Mouse (Mus musculus) stomach, embryonic 16.5 days (tissue): ENCODE data around the gene Gprin1. TPM values are rescaled to one million over a fixed set of nuclear protein-coding genes. Genes with fewer than 3 reads are reported as not detected.

ENCODE experiments used
- ATAC-seq: fragments of 200-750 bp; cut with Nextera tagmentation; 2 replicates; pipeline ENCODE4 v1.8.0; 2017; ENCODE audit warnings: moderate number of reproducible peaks, moderate TSS enrichment; ENCODE audit not compliant: insufficient read depth, low FRiP score
- H3K27ac ChIP-seq: fragments of 300-500 bp; sonication (generic); 2 replicates; pipeline ENCODE4 v1.5.1; 2014; ENCODE audit warnings: low read length
- H3K27me3 ChIP-seq: fragments of 300-500 bp; sonication (generic); 2 replicates; pipeline ENCODE4 v1.6.1; 2014; ENCODE audit warnings: low read length, control low read depth, mixed read lengths; ENCODE audit not compliant: control insufficient read depth, insufficient read depth
- H3K36me3 ChIP-seq: fragments of 300-500 bp; sonication (generic); 2 replicates; pipeline ENCODE4 v1.6.1; 2014; ENCODE audit warnings: low read length; ENCODE audit not compliant: control insufficient read depth, insufficient read depth
- H3K4me1 ChIP-seq: fragments of 300-500 bp; sonication (generic); 2 replicates; pipeline ENCODE4 v1.6.1; 2014; ENCODE audit warnings: low read length, control low read depth, mixed read lengths; ENCODE audit not compliant: control insufficient read depth, insufficient read depth
- H3K4me2 ChIP-seq: fragments of 300-500 bp; sonication (generic); 2 replicates; pipeline ENCODE4 v1.6.1; 2014; ENCODE audit warnings: low read depth, low read length, mixed read lengths
- H3K4me3 ChIP-seq: fragments of 300-500 bp; sonication (generic); replicated peaks from 2 replicates; pipeline ENCODE4 v1.5.1; 2014; ENCODE audit warnings: mild to moderate bottlenecking, low read length
- H3K9ac ChIP-seq: fragments of 300-500 bp; sonication (generic); 2 replicates; pipeline ENCODE4 v1.6.1; 2014; ENCODE audit warnings: low read length
- H3K9me3 ChIP-seq: fragments of 300-500 bp; sonication (generic); replicated peaks from 2 replicates; pipeline ENCODE4 v1.6.1; 2016; ENCODE audit warnings: low read length, control low read depth; ENCODE audit not compliant: control insufficient read depth
- WGBS: fragments of 180-500 bp; shearing (Covaris S2); extraction: QIAGEN DNeasy Blood & Tissue Kit; methylation state at CpG from one replicate; pipeline ENCODE4 v1.1.7; 2014; 5-methylcytosine and 5-hydroxymethylcytosine counted together
- polyA plus RNA-seq: library from polyadenylated mRNA; unstranded; fragments of >200 nt; fragmentation: Nextera tagmentation; extraction: Ambion mirVana; gene quantifications from 2 replicates; pipeline ENCODE4 v1.2.1, GENCODE M21; 2015

The Gprin1 gene
- polyA plus RNA-seq, 1 experiment from 2014 or later, result 0.19 TPM

GRCm38 (mm10) chr13:54765281-54766191, 15.9 kb upstream of the Gprin1 start:
- Histone ChIP-seq H3K4me1 (peaks cover 8% of the 10 kb centered on the region; the same call in 1 of the 2 replicates), H3K27me3 (peaks cover 45% of the 10 kb centered on the region), H3K4me2 (peak overlapping the region; percentile 47), H3K27ac (no peak overlapping the region), H3K36me3 (no peaks in the 10 kb centered on the region), H3K9me3 (no peaks in the 10 kb centered on the region), H3K4me3 (peak overlapping the region; percentile 35), H3K9ac (no peak overlapping the region)
- ATAC-seq, result no peak; the same call in 1 of the 2 replicates
- WGBS, result 5% methylated on average over 44 of the region's 44 CpGs

GRCm38 (mm10) chr13:54760906-54761305, 11.2 kb upstream of the Gprin1 start:
- no peak for ATAC-seq

GRCm38 (mm10) chr13:54760164-54760795, 10.6 kb upstream of the Gprin1 start:
- Histone ChIP-seq H3K27me3 (peaks cover 38% of the 10 kb centered on the region), H3K36me3 (no peaks in the 10 kb centered on the region), H3K9me3 (no peaks in the 10 kb centered on the region), H3K4me1 (no peaks in the 10 kb centered on the region), H3K27ac (no peak overlapping the region), H3K4me3 (no peak overlapping the region), H3K4me2 (no peak overlapping the region), H3K9ac (no peak overlapping the region)
- WGBS, result 63% methylated on average over 8 of the region's 8 CpGs
- ATAC-seq, result no peak

More at GRCm38 (mm10) chr13:54760906-54761305, 11.2 kb upstream of the Gprin1 start:
- H3K9me3 ChIP-seq, result no peaks in the 10 kb centered on the region
- no peak overlapping the region for H3K9ac ChIP-seq
- 77% methylated on average over 7 of the region's 7 CpGs for WGBS
- H3K4me3 ChIP-seq, result no peak overlapping the region
- no peak overlapping the region for H3K4me2 ChIP-seq
- peaks cover 44% of the 10 kb centered on the region for H3K27me3 ChIP-seq
- H3K36me3 ChIP-seq, result no peaks in the 10 kb centered on the region
- H3K4me1 ChIP-seq, result 0 out of 2 replicates have a peak, but pooled peaks cover 1% of the 10 kb centered on the region
- no peak overlapping the region for H3K27ac ChIP-seq

GRCm38 (mm10) chr13:54759496-54759895, 9.8 kb upstream of the Gprin1 start:
- no peak overlapping the region for H3K4me3 ChIP-seq
- H3K27me3 ChIP-seq, result peaks cover 31% of the 10 kb centered on the region
- H3K4me2 ChIP-seq, result no peak overlapping the region
- H3K4me1 ChIP-seq, result no peaks in the 10 kb centered on the region
- no peaks in the 10 kb centered on the region for H3K36me3 ChIP-seq
- no peaks in the 10 kb centered on the region for H3K9me3 ChIP-seq
- ATAC-seq, result no peak
- WGBS, result 20% methylated on average over 7 of the region's 7 CpGs
- no peak overlapping the region for H3K9ac ChIP-seq
- no peak overlapping the region for H3K27ac ChIP-seq

GRCm38 (mm10) chr13:54758756-54759470, 9.2 kb upstream of the Gprin1 start:
- peaks cover 26% of the 10 kb centered on the region for H3K27me3 ChIP-seq
- no peaks in the 10 kb centered on the region for H3K36me3 ChIP-seq
- peak overlapping the region; percentile 57 for H3K4me2 ChIP-seq
- no peak overlapping the region for H3K9ac ChIP-seq
- WGBS, result 4% methylated on average over 29 of the region's 29 CpGs
- ATAC-seq, result peak; percentile 16; the same call in 1 of the 2 replicates
- no peaks in the 10 kb centered on the region for H3K9me3 ChIP-seq
- no peak overlapping the region for H3K4me3 ChIP-seq
- no peak overlapping the region for H3K27ac ChIP-seq
- H3K4me1 ChIP-seq, result no peaks in the 10 kb centered on the region

- H3K4me3 ChIP-seq, result peak overlapping the region; percentile 42
- H3K9ac ChIP-seq, result no peak overlapping the region
- H3K27me3 ChIP-seq, result peaks cover 19% of the 10 kb centered on the region
- H3K9me3 ChIP-seq, result no peaks in the 10 kb centered on the region
- H3K4me1 ChIP-seq, result no peaks in the 10 kb centered on the region
- WGBS, result under 1% methylated on average over 43 of the region's 43 CpGs
- peak; percentile 86 for ATAC-seq
- H3K27ac ChIP-seq, result no peak overlapping the region
- H3K4me2 ChIP-seq, result peak overlapping the region; percentile 57
- no peaks in the 10 kb centered on the region for H3K36me3 ChIP-seq
These were observed 8.5 kb upstream of the Gprin1 start for GRCm38 (mm10) chr13:54758045-54758755.

GRCm38 (mm10) chr13:54757093-54757830, 7.6 kb upstream of the Gprin1 start:
- 50% methylated on average over 10 of the region's 10 CpGs for WGBS

GRCm38 (mm10) chr13:54756156-54756712, 6.6 kb upstream of the Gprin1 start:
- Histone ChIP-seq H3K36me3 (no peaks in the 10 kb centered on the region), H3K4me1 (no peaks in the 10 kb centered on the region), H3K27me3 (peaks cover 15% of the 10 kb centered on the region), H3K4me2 (no peak overlapping the region), H3K9ac (no peak overlapping the region), H3K9me3 (no peaks in the 10 kb centered on the region), H3K4me3 (no peak overlapping the region), H3K27ac (no peak overlapping the region)
- WGBS, result 84% methylated on average over 8 of the region's 8 CpGs
- no peak for ATAC-seq

More at GRCm38 (mm10) chr13:54757093-54757830, 7.6 kb upstream of the Gprin1 start:
- Histone ChIP-seq H3K36me3 (no peaks in the 10 kb centered on the region), H3K27me3 (peaks cover 15% of the 10 kb centered on the region), H3K4me1 (no peaks in the 10 kb centered on the region), H3K4me2 (peak overlapping the region; percentile 57), H3K27ac (no peak overlapping the region), H3K4me3 (peak overlapping the region; percentile 42), H3K9ac (no peak overlapping the region), H3K9me3 (no peaks in the 10 kb centered on the region)
- no peak for ATAC-seq
